Mouse (Mus musculus): ENCODE results near the gene Zzz3. TPM values are rescaled to one million over a fixed set of nuclear protein-coding genes. Genes with fewer than 3 reads are reported as not detected.

The Zzz3 gene
- total and polyA plus RNA-seq, 2 experiments from 2014 or later = 22.6 to 43.4 TPM

- WGBS = 43% methylated on average over 2 of the region's 2 CpGs
- H3K36me3 ChIP-seq (ENCODE audit: insufficient read depth) = no peaks in the 10 kb centered on the region
- no peak overlapping the region for H3K4me2 ChIP-seq (ENCODE audit: low read depth)
- H3K9me3 ChIP-seq (ENCODE audit: low read length) = no peaks in the 10 kb centered on the region
- no peak for DNase-seq
- no peak overlapping the region for H3K9ac ChIP-seq
- peaks cover 8% of the 10 kb centered on the region; the same call in 1 of the 2 replicates for H3K4me1 ChIP-seq (ENCODE audit: insufficient read depth)
- H3K27ac ChIP-seq (ENCODE audit: low read depth, low read length) = no peak overlapping the region
- peak; percentile 65; the same call in 1 of the 2 replicates for ATAC-seq
- no peak overlapping the region for H3K4me3 ChIP-seq (ENCODE audit: low read depth, low read length)
- H3K27me3 ChIP-seq (ENCODE audit: insufficient read depth, low read length) = no peaks in the 10 kb centered on the region
- TF ChIP-seq CTCF (IDR thresholded peaks at IDR 0.05; ENCODE audit: low read depth) = no peak
Observed at GRCm38 (mm10) chr3:152493813-152494212, 98.5 kb downstream of the Zzz3 start.

GRCm38 (mm10) chr3:152494667-152495360 is 99.5 kb downstream of the Zzz3 start:
- Histone ChIP-seq H3K9ac (no peak overlapping the region), H3K27ac (ENCODE audit: low read depth, low read length) (no peak overlapping the region), H3K4me3 (ENCODE audit: low read depth, low read length) (no peak overlapping the region), H3K27me3 (ENCODE audit: insufficient read depth, low read length) (no peaks in the 10 kb centered on the region), H3K36me3 (ENCODE audit: insufficient read depth) (no peaks in the 10 kb centered on the region), H3K4me1 (ENCODE audit: insufficient read depth) (peaks cover 8% of the 10 kb centered on the region; the same call in 1 of the 2 replicates), H3K9me3 (ENCODE audit: low read length) (no peaks in the 10 kb centered on the region), H3K4me2 (ENCODE audit: low read depth) (no peak overlapping the region)
- no peak for TF ChIP-seq CTCF (IDR thresholded peaks at IDR 0.05; ENCODE audit: low read depth)
- WGBS = 44% methylated on average over 12 of the region's 12 CpGs
- no peak for DNase-seq
- ATAC-seq = peak; percentile 61; the same call in 1 of the 2 replicates

DNA sequence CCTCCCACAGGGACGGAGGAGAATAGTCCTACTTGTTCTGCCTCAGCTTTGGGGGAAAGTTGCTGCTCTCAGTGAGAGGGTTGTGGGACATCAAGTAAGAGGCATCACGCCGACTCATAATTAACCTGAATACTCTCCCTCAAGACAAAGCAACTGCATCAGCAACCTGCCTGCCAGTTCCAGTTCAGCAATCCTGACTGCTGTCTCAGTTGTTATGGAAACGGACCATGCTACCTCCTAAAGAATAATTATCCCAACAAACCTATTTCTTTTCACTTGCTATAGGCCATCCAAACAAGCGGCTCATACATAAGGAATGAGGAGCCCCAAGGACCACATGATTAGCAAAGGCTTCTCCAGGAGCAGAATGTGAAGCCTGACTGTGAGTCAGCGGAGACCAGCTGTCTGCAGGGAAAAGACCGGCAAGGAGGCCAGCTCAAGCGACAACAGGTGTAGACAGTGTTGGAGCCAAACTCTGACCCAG is 100.2 kb downstream of the Zzz3 start:
- H3K4me3 ChIP-seq (ENCODE audit: low read depth, low read length) = no peak overlapping the region
- peaks cover 8% of the 10 kb centered on the region; the same call in 1 of the 2 replicates for H3K4me1 ChIP-seq (ENCODE audit: insufficient read depth)
- no peak for TF ChIP-seq CTCF (IDR thresholded peaks at IDR 0.05; ENCODE audit: low read depth)
- H3K4me2 ChIP-seq (ENCODE audit: low read depth) = no peak overlapping the region
- no peaks in the 10 kb centered on the region for H3K36me3 ChIP-seq (ENCODE audit: insufficient read depth)
- H3K27ac ChIP-seq (ENCODE audit: low read depth, low read length) = no peak overlapping the region
- peak; percentile 61 for ATAC-seq
- 37% methylated on average over 8 of the region's 8 CpGs for WGBS
- H3K9ac ChIP-seq = no peak overlapping the region
- no peak for DNase-seq
- H3K27me3 ChIP-seq (ENCODE audit: insufficient read depth, low read length) = no peaks in the 10 kb centered on the region
- no peaks in the 10 kb centered on the region for H3K9me3 ChIP-seq (ENCODE audit: low read length)

GRCm38 (mm10) chr3:152497084-152497483 is 101.8 kb downstream of the Zzz3 start:
- Histone ChIP-seq H3K27ac (ENCODE audit: low read depth, low read length) (no peak overlapping the region), H3K4me3 (ENCODE audit: low read depth, low read length) (no peak overlapping the region), H3K27me3 (ENCODE audit: insufficient read depth, low read length) (no peaks in the 10 kb centered on the region), H3K4me1 (ENCODE audit: insufficient read depth) (peaks cover 8% of the 10 kb centered on the region; the same call in 1 of the 2 replicates), H3K9ac (no peak overlapping the region), H3K36me3 (ENCODE audit: insufficient read depth) (no peaks in the 10 kb centered on the region), H3K4me2 (ENCODE audit: low read depth) (no peak overlapping the region), H3K9me3 (ENCODE audit: low read length) (no peaks in the 10 kb centered on the region)
- WGBS = 71% methylated on average over 7 of the region's 7 CpGs
- no peak for DNase-seq
- no peak for TF ChIP-seq CTCF (IDR thresholded peaks at IDR 0.05; ENCODE audit: low read depth)
- ATAC-seq = no peak

GRCm38 (mm10) chr3:152497842-152498241 is 102.6 kb downstream of the Zzz3 start:
- DNase-seq = no peak
- WGBS = 86% methylated on average over 2 of the region's 2 CpGs

GRCm38 (mm10) chr3:152498968-152499696 is 103.9 kb downstream of the Zzz3 start:
- WGBS = 70% methylated on average over 2 of the region's 2 CpGs
- DNase-seq = no peak
- Histone ChIP-seq H3K36me3 (ENCODE audit: insufficient read depth) (no peaks in the 10 kb centered on the region), H3K9me3 (ENCODE audit: low read length) (no peaks in the 10 kb centered on the region), H3K4me3 (ENCODE audit: low read depth, low read length) (no peak overlapping the region), H3K9ac (no peak overlapping the region), H3K27me3 (ENCODE audit: insufficient read depth, low read length) (no peaks in the 10 kb centered on the region), H3K4me1 (ENCODE audit: insufficient read depth) (peaks cover 8% of the 10 kb centered on the region; the same call in 1 of the 2 replicates), H3K4me2 (ENCODE audit: low read depth) (no peak overlapping the region), H3K27ac (ENCODE audit: low read depth, low read length) (no peak overlapping the region)
- no peak for ATAC-seq
- TF ChIP-seq CTCF (IDR thresholded peaks at IDR 0.05; ENCODE audit: low read depth) = no peak

More at GRCm38 (mm10) chr3:152497842-152498241, 102.6 kb downstream of the Zzz3 start:
- Histone ChIP-seq H3K4me3 (ENCODE audit: low read depth, low read length) (no peak overlapping the region), H3K36me3 (ENCODE audit: insufficient read depth) (no peaks in the 10 kb centered on the region), H3K27me3 (ENCODE audit: insufficient read depth, low read length) (no peaks in the 10 kb centered on the region), H3K27ac (ENCODE audit: low read depth, low read length) (no peak overlapping the region), H3K4me1 (ENCODE audit: insufficient read depth) (peaks cover 8% of the 10 kb centered on the region; the same call in 1 of the 2 replicates), H3K4me2 (ENCODE audit: low read depth) (no peak overlapping the region), H3K9ac (no peak overlapping the region), H3K9me3 (ENCODE audit: low read length) (no peaks in the 10 kb centered on the region)
- TF ChIP-seq CTCF (IDR thresholded peaks at IDR 0.05; ENCODE audit: low read depth) = no peak
- no peak for ATAC-seq

GRCm38 (mm10) chr3:152507900-152508299 is 112.6 kb downstream of the Zzz3 start:
- no peak overlapping the region for H3K27ac ChIP-seq (ENCODE audit: low read depth, low read length)
- H3K9ac ChIP-seq = no peak overlapping the region
- H3K4me3 ChIP-seq (ENCODE audit: low read depth, low read length) = no peak overlapping the region
- H3K4me2 ChIP-seq (ENCODE audit: low read depth) = no peak overlapping the region
- ATAC-seq (no peak), DNase-seq (no peak)
- WGBS = 82% methylated on average over 8 of the region's 8 CpGs
- no peak for TF ChIP-seq CTCF (IDR thresholded peaks at IDR 0.05; ENCODE audit: low read depth)
- no peaks in the 10 kb centered on the region for H3K9me3 ChIP-seq (ENCODE audit: low read length)
- no peaks in the 10 kb centered on the region for H3K4me1 ChIP-seq (ENCODE audit: insufficient read depth)
- H3K27me3 ChIP-seq (ENCODE audit: insufficient read depth, low read length) = no peaks in the 10 kb centered on the region
- no peaks in the 10 kb centered on the region for H3K36me3 ChIP-seq (ENCODE audit: insufficient read depth)
